Mouse (Mus musculus) stomach, postnatal 0 days (tissue): ENCODE measurements around the gene Foxn3.

Experiments
- CTCF ChIP-seq: IDR thresholded peaks from 2 replicates; pipeline ENCODE4 v1.5.1; 2016; ENCODE audit warnings: antibody characterized with exemption, low read depth, mild to moderate bottlenecking, moderate library complexity
- EP300 ChIP-seq: optimal IDR thresholded peaks from 2 replicates; pipeline ENCODE3; 2016; ENCODE audit warnings: antibody characterized with exemption

DNA sequence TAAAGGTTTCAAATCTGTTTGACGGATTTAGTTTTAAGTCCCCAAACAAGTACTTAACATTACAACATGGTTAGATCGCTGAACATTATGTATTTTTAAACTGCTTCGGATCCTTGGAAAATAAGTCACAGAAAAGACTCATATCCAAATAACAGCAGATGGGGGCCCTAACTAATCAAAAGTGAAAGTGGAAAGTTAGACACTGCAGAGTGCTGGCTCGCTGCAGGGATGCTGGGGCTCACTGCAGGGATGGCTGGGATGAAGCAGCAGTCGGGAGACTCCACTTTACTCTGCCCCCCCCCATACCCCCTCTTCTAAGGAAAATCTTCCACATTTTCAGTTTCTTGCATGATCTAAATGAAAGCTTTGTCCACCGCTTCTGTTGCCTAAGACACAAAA lies 156.1 kb downstream of the Foxn3 start:
- TF ChIP-seq EP300: no peak
- TF ChIP-seq CTCF: no peak
